Mouse (Mus musculus): ENCODE data around the gene Mga.

The Mga gene

GRCm38 (mm10) chr2:119988952-119989351 is 91.9 kb downstream of the Mga start:
- no peak for DNase-seq

- no peak for DNase-seq
Observed at GRCm38 (mm10) chr2:119990881-119991280, 93.9 kb downstream of the Mga start.

GRCm38 (mm10) chr2:119992349-119992748 is 95.3 kb downstream of the Mga start:
- no peak for DNase-seq

DNA sequence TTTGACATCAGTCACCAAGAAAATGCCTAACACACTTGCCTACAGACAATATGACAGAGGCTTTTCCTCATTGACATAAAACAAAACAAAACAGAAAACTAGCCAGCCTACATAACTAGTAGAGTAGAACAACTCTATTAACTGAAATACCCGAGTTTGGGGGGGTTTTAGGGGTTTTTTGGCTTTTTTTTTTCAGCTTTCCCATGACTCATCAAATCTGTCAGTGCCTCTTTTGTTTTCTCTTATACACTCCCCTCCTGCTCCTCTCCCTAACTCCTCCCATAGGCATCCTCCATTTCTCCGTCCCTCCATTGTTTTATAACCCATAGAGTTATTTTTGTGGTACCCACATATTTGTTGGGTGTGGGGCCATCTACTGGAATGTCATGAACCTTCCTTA is 96.5 kb downstream of the Mga start:
- DNase-seq: no peak

GRCm38 (mm10) chr2:119994839-119995238 is 97.8 kb downstream of the Mga start:
- DNase-seq: no peak

DNA sequence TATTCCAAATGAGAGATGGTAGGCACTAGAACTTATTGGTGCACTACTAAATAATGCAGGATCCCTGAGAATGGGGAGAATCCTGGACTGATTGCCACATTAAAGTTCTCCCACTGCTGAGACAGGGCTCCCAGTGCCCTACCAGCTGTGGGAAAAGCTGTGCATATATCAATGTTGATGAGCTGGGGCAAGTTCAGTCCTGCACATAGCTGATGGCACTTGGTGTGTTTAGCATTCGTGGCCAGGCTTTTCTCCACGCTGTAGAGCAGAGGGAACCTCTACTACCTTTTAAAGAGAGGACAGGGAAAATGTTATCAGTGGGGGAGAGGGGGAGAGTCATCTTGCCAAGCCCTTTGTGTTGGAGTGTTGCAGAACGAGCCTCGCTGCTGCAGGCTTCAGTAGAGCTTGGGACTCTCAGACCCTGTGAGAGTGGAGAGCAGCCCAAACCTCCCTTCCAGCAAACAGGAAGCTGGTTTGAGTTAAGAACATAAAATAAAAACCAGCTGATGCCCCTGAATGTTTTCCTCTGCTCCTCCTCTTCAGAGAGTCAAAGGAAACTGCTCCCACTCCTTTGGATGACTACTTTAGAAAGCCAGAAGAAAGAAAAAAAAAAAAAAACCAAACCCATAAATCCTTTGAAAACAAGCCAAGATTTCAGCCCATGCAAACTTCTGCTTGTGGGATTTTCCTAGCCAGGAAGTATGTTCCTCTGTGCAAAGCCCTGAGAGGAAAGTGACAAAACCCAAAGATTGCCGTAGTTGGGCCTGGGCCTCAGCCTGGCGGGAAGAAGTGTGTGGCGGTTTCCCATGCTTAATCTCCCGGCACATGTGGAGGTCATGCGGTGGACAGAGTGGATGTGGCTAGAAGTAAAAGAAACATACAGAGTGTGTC is 98.6 kb downstream of the Mga start:
- no peak for DNase-seq

DNA sequence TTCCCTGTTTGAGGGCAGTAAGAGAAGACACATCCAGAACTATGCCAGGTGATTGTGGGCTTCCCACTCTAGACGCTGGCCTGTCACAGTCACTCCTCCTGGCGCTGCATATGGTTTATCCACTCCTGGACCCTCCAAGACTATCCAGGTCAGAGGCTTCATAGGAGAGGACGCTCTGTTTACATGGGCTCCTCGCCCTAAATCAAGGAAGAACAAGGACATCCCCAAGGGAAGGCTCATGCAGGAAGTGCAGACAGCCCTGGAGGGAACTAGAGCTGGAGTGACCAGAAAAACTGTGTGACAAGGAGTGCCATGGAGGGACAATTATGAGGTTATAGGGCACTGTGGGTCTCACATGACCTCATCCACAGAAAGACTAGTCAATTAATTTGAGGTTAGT is 100.3 kb downstream of the Mga start:
- DNase-seq: no peak

DNA sequence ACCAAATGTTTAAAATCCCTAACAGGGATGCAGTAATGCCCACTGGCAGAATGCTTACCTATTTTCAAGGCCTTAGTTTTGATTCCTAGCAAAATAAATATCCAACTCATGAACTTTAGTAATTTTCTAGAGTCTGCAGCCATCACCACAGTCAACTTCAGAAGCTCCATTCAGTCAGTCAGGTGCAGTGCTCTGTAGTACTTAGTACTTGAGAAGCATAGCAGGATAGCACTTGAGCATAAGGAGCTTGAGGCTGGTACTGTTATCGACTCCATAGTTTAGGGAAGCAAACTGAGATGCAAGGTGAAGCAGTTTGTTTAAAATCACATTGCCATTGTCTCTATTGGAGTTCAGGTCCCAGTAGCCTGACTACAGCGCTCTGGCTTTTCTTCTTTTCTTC is 102.7 kb downstream of the Mga start:
- DNase-seq: no peak

DNA sequence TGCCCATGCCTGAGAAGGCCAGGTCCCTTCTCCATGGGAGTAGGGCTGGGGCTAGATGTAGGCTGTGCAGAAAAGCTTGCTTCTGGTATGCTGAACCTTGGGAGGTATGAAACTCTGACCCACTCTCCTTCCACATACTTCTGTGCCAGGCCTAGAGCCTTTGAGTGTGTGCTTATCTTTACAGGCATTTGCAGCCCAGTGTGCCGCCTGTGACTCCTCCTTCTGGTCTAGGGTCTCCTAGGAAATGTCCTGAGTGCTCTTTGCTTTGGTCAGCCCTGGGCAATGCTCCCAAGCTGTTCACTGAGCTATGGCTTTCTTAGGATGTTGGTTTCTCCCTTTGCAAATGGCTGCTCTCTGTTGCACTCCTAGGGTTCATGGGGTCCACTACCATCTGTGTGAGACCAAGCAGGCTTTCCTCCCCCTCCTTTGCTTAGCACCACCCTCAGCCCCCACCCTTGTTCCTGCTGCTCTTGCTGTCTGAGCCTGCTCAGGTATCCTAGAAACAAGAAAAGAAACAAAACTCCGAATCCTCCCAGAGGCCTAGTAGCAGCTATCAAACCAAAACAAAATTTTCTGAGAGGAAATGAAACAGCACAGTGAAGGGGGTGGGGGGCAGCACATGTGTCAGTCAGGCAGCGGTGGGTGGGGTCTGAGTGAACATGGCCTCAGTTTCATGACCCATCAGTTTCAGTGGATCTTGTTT is 104.0 kb downstream of the Mga start:
- DNase-seq: no peak

DNA sequence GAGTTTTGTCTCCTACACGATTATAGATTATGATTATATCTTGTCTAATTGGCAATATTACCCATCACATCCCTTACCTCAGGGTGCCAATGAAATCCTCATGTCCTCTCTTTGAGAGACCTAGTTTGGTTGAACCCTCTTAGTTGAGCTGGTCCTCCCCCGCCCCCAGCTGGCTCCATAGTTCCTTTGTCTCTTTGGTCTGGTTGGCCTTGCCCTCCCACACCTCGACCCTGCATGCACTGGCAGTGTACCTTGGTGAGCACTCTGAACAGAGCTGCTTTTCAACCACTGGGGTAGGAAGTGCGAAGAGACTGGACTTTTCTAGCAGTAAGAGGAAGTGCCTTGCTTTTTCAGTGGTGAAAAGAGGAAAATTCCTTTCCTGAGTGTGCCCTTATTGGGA is 104.9 kb downstream of the Mga start:
- DNase-seq: no peak

DNA sequence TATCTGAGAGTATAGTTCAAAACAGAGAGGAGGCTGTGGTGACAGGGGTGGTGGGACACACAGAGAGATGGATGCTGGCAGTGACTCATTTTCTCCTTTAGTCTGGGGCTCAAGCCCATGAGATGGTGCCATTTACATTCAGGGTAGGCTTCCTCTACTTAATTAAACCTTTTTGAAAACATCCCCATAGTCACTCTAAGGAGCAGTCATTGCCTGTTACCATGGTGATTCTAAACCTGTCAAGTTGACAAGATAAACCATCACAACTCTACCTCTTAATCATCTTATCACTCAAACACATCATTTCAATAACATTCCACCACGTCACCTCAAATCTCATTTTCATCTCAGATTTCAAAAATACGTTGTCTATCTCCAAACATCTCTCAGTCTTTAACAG is 106.9 kb downstream of the Mga start:
- DNase-seq: no peak

DNA sequence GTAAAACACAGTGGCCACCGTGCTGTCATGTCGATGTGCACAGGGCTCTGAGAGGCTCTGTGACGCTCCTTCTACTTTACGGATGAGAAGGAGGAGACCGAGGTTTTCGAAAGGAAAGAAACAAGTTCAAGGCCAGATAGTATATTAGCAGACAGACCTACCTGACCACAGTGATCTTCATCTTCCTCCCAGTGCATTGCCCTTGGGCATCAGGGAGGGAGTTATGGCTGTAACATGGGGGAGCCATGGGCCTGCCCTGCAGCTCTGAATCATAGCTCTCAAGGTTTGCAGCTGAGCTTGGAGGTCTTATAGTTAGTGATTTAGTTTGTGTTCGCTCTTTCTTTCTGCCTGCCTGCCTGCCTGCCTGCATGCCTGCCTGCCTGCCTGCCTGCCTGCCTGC is 109.7 kb downstream of the Mga start:
- DNase-seq: no peak

DNA sequence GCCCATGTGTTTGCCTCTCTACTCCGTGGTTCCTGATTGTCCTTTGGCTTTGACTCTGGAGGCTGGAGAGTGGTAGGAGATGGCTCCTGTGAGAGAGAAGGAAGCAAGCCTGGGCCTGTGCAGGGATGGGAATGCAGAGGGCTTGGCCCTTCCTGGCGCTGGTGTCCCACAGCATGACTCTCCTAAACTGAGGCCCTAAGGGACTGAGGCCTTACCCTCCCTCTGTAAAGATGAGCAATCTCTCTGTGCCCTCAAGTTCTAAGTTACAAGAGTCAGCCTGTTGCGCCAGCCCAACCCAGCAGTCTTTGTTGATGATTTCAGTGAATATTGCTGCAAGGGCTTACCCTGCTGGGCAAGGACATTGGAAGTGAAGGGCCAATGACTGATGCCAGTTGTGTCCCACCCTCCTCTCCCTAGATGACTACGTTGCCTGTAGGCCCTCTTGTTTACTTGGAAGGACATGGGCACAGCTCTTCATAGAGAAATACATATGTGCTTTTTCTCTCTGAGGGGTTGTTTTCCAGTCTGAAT is 110.7 kb downstream of the Mga start:
- no peak for DNase-seq

GRCm38 (mm10) chr2:120008672-120009071 is 111.6 kb downstream of the Mga start:
- DNase-seq: no peak

- peak; percentile 59 to 67 for DNase-seq
Observed at GRCm38 (mm10) chr2:120011462-120012200, 114.6 kb downstream of the Mga start.

GRCm38 (mm10) chr2:120012924-120013323 is 115.9 kb downstream of the Mga start:
- no peak for DNase-seq

DNA sequence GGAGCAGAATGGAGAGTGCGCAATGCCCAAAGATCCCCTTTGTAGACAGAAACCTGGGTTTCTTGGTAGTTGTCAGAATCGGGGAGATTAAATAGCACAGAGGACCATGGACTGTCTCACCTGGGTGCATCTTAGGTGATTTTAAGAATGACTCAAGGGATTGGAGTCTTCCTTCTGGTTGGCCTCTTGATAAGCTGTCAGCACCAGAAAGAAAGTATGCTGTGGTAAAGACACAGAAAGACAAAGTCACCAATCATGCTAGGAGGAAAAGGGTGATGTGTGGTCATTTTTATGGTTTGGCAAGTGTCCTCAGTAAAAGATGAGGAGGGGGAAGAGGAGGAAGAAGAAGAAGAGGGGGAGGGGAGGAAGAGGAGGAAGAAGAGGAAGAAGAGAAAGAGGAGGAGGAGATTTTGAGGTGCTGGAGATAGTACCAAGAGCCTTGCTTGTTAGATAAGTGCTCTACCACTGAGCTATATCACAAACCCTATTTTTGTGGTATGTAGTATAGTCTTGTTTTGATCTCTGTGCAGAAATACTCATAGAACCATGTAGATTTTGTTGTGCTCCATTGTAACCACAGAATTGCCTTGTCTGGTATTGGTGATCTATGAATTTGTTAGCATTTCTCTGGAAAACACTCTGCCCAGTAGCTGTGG is 116.9 kb downstream of the Mga start:
- no peak for DNase-seq

- no peak for DNase-seq
Observed at GRCm38 (mm10) chr2:120015882-120016281, 118.9 kb downstream of the Mga start.

DNA sequence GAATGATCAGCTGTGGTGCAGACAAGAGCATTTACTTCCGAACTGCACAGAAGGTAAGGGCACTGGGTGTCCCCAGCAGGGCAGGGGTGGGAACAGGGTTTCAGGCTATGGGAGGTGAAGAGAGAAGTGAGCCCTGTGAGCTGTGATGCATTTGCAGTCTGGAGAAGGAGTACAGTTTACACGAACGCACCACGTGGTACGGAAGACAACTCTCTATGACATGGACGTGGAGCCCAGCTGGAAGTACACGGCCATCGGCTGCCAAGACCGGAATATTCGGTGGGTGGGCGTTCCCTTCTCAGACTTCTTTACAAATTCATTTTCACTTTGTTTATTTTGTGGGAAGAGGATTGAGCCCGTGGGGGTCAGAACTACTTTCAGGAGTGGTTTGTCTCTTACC is 120.6 kb downstream of the Mga start:
- no peak for DNase-seq

Data from B cell, adult 2 months (primary cell).